Mouse (Mus musculus) heart, embryonic 10.5 days (tissue): Measurements from ENCODE around the gene Slc2a1. TPM values are rescaled to one million over a fixed set of nuclear protein-coding genes. Genes with fewer than 3 reads are reported as not detected.
A peak's percentile ranks its signal among the peaks of the same experiment; 100 is the strongest.

Source experiments
- DNase-seq: peaks from one replicate; pipeline ENCODE4 v3.0.0-alpha.2; 2017; ENCODE audit warnings: low spot score
- H3K27ac ChIP-seq: fragments of 300-500 bp; sonication (generic); 2 replicates; pipeline ENCODE4 v1.5.1; 2016; ENCODE audit warnings: mild to moderate bottlenecking
- H3K27me3 ChIP-seq: fragments of 300-500 bp; sonication (generic); 2 replicates; pipeline ENCODE4 v1.6.1; 2016; ENCODE audit warnings: mild to moderate bottlenecking; ENCODE audit not compliant: poor library complexity, insufficient read depth, severe bottlenecking
- H3K36me3 ChIP-seq: fragments of 300-500 bp; sonication (generic); 2 replicates; pipeline ENCODE4 v1.6.1; 2016; ENCODE audit warnings: mild to moderate bottlenecking, moderate library complexity
- H3K4me1 ChIP-seq: fragments of 300-500 bp; sonication (generic); 2 replicates; pipeline ENCODE4 v1.6.1; 2016; ENCODE audit warnings: mild to moderate bottlenecking
- H3K4me3 ChIP-seq: fragments of 300-500 bp; sonication (generic); 2 replicates; pipeline ENCODE4 v1.5.1; 2016; ENCODE audit warnings: mild to moderate bottlenecking, moderate library complexity
- H3K9me3 ChIP-seq: fragments of 300-500 bp; sonication (generic); 2 replicates; pipeline ENCODE4 v1.6.1; 2016; ENCODE audit warnings: mild to moderate bottlenecking, moderate library complexity
- WGBS: fragments of 180-500 bp; shearing (Covaris S2); methylation state at CpG from one replicate; pipeline ENCODE4 v1.1.7; 2016; 5-methylcytosine and 5-hydroxymethylcytosine counted together
- polyA plus RNA-seq: library from polyadenylated mRNA; unstranded; fragments of >200 nt; fragmentation: Nextera tagmentation; extraction: Ambion mirVana; gene quantifications from 2 replicates; pipeline ENCODE4 v1.2.1, GENCODE M21; 2016

Gene Slc2a1
- polyA plus RNA-seq: 549 and 607 TPM in 2 replicates

DNA sequence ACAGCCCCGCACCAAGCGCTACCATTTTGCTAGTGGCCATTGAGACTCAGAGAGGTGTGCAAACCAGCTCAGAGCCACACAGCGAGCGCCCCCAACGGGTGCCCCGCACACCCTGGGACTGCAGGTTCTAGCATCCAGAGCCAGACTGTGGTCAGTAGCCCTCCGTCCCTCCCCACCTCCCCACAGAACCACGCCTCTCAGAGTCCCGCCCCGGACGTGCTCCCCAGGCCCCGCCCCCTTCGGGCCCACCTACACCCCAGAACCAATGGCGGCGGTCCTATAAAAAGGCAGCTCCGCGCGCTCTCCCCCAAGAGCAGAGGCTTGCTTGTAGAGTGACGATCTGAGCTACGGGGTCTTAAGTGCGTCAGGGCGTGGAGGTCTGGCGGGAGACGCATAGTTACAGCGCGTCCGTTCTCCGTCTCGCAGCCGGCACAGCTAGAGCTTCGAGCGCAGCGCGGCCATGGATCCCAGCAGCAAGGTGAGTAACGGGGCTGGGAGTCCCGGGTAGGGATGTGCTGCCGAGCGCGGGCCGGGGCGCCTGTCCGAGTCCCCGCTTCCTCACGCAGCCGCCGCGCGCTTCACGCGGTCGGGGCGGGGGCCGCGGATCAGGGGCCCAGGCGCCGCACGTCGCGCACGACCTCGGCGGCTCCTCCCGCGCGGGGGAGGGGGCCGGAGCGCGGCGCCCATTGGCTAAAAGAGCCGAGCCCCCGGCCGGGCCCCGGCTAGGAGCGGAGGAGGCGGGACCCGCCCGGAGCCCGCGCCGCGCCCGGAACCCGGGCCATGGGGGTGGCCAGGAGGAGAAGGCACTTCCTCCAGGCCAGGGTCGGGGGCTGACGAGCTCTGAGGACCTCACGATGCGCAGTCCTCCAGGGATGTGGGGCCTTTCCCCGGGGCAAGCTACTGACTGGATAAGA is at the start of gene Slc2a1:
Gene Slc2a1 (plus strand): TSS at position 217 of the 914 bp plus-strand sequence.
- under 1% methylated on average over 87 of the region's 88 CpGs for WGBS
- Histone ChIP-seq H3K4me3 (peak within 1 kb of the TSS; percentile 90), H3K9me3 (no peaks in the 10 kb centered on the region), H3K27me3 (no peaks in the 10 kb centered on the region), H3K36me3 (peaks cover 30% of the 10 kb centered on the region), H3K27ac (peak within 1 kb of the TSS; percentile 98), H3K4me1 (peaks cover 71% of the 10 kb centered on the region)
- peak; percentile 100 for DNase-seq

DNA sequence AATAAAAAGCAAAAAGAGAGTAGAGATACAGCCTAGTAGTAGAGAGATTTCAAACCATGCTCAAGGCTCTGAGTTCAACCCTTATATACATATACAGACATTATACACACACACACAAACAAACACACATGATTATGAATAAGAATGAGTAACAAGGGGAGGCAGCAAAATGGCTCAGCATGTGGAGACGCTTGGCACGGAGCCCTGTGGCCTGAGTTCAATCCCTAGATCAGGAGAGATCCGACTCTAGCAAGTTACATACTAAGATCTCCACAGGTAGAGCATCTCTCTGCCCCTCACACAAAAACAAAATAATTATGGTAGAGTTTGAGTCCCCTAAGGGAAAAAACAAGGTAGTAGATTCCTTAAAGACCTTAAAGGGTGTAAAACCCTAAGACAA is 41.7 kb upstream of the Slc2a1 start:
- Histone ChIP-seq H3K4me1 (peaks cover 53% of the 10 kb centered on the region), H3K27me3 (no peaks in the 10 kb centered on the region), H3K36me3 (no peaks in the 10 kb centered on the region), H3K27ac (peak overlapping the region; percentile 69; the same call in 1 of the 2 replicates), H3K9me3 (no peaks in the 10 kb centered on the region), H3K4me3 (no peak overlapping the region)
- DNase-seq: no peak
- WGBS: 86% methylated on average over 3 of the region's 3 CpGs

DNA sequence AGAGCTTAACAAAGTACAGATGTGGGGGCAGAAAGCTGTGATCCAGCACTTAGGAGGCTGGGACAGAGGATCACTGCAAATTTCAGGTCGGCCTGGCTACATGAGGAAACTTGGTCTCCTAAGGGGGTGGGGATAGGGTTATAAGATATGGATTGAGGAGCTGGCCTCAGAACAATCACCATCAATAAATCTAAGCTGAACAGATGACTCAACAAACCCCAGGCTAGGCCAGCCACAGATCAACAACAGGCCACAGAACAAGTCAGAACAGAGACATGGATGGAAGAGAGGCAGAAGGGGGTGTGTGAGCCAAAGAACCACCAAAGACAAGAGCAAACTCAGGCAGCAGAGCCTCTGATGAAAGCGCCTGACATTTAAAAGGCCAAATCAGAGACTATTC is 41.3 kb upstream of the Slc2a1 start:
- no peaks in the 10 kb centered on the region for H3K36me3 ChIP-seq
- H3K4me1 ChIP-seq: peaks cover 57% of the 10 kb centered on the region
- H3K27me3 ChIP-seq: 0 out of 2 replicates have a peak, but pooled peaks cover 3% of the 10 kb centered on the region
- H3K27ac ChIP-seq: peak overlapping the region; percentile 69
- DNase-seq: no peak
- WGBS: 70% methylated on average over 2 of the region's 2 CpGs
- no peaks in the 10 kb centered on the region for H3K9me3 ChIP-seq
- H3K4me3 ChIP-seq: no peak overlapping the region

DNA sequence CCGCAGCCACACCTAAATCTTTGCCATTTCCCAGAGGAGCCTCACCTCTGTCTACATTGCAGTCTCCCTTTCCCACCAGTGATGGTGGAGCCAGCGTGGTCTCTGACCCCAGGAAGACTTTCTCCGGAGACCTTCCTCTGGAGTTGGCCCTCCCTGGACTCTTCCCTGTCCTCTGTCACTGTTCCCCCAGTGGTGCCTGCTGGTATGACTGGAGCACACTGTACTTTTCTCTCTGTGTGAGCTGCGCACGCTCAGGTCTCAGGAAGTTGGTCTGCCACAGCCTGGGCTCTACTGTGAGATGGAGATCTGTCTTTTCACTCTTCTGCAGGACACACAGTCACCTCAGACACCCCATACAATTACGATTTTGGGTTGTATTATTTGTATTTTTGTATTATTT is 39.6 kb upstream of the Slc2a1 start:
- H3K4me3 ChIP-seq: no peak overlapping the region
- H3K36me3 ChIP-seq: no peaks in the 10 kb centered on the region
- H3K4me1 ChIP-seq: peaks cover 65% of the 10 kb centered on the region
- DNase-seq: peak; percentile 83
- no peaks in the 10 kb centered on the region for H3K9me3 ChIP-seq
- H3K27me3 ChIP-seq: peaks cover 9% of the 10 kb centered on the region; the same call in 1 of the 2 replicates
- WGBS: 56% methylated on average over 6 of the region's 6 CpGs
- peak overlapping the region; percentile 69 for H3K27ac ChIP-seq

DNA sequence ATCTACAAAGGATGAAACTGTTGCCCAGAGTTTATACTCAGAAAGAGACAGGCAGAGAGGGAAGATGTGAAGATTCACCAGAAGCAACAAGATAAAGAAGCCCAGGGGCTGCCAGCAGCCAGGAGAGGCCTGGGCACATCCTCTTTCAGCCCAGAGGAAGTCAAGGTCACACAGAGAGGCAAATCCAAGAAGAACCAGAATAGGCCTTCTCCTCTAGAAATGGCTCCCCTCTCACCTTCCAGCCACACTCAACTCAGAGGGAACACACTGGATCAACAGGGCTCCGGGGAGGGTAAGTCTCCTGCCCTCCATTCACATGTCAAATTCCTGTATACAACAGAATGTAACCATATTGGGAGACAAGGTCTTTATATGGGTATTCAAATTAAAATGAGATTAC is 38.3 kb upstream of the Slc2a1 start:
- peak overlapping the region; percentile 91 for H3K27ac ChIP-seq
- no peak overlapping the region for H3K4me3 ChIP-seq
- no peak for DNase-seq
- H3K27me3 ChIP-seq: peaks cover 9% of the 10 kb centered on the region; the same call in 1 of the 2 replicates
- no peaks in the 10 kb centered on the region for H3K9me3 ChIP-seq
- peaks cover 77% of the 10 kb centered on the region for H3K4me1 ChIP-seq
- H3K36me3 ChIP-seq: no peaks in the 10 kb centered on the region
- WGBS: 73% methylated on average over 1 of the region's 1 CpGs

DNA sequence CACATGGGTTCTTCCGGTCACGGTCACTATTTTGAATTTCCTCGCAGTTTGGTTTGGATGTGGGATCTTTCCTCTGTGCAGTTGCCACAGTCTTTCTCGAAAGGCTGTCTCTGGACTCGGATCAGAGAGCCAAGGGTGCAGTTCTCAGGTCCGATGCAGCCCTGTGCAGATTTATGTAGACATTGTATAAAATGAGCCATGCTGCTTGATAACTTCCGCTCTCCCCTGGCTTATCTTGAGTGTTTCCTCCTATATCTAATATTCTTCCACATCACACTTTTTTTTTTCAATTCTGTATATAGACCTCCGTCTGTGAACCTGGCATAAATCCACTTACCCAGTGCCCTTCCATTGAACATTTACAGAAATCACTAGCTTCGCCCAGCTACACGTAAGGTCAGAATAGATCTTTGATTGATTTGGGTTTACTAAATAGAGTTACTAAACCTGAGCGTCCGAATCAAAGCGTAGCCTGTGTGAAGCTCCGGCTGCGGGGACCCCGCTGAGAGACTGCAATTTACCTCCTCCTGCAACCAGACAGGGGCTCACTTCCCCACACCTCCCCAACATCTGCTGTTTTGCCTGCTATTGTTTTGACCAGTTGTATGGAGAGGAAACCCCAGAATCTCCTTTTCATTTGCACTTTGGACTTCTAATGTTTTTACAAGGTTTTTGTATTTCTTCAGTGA is 37.4 kb upstream of the Slc2a1 start:
- no peak for DNase-seq
- H3K27me3 ChIP-seq: peaks cover 9% of the 10 kb centered on the region; the same call in 1 of the 2 replicates
- H3K9me3 ChIP-seq: no peaks in the 10 kb centered on the region
- 40% methylated on average over 16 of the region's 16 CpGs for WGBS
- H3K4me3 ChIP-seq: peak overlapping the region; percentile 44; the same call in 1 of the 2 replicates
- no peaks in the 10 kb centered on the region for H3K36me3 ChIP-seq
- H3K27ac ChIP-seq: peak overlapping the region; percentile 91
- H3K4me1 ChIP-seq: peaks cover 87% of the 10 kb centered on the region

DNA sequence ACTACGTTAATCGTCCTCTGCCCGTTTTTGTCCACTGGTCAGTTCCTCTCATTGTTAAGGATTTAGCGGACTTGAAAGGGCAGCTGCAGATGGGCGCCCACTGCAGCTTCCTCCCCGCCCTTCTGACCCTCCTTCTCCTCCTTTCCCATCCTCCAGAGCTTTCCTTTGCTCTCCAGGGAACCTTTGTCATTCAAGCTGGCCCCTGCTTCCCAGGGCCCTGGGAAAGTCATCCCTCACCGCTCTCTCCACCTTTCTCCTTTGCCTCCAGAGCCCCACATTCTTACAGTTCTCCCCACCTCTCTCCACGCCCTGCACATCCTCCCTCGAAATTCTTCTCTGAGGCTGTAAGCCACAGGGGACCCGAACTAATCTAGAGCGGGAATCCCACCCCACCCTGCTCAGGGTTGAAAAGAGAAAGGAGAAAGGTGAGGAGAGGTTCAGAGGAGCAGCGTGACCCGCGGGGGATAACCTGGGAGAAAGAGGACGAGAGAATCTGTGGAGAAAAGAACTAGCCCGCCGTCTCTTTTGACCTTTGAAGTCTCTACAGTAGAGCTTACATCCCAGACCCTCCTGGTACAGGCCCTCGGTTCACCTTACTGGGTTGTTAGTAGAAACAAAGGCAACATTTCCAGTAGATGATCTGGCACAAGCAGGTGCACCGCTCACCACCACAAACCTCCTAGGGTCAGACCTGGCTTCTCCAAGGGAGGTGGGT is 36.7 kb upstream of the Slc2a1 start:
- peaks cover 9% of the 10 kb centered on the region; the same call in 1 of the 2 replicates for H3K27me3 ChIP-seq
- H3K36me3 ChIP-seq: no peaks in the 10 kb centered on the region
- peak overlapping the region; percentile 44 for H3K4me3 ChIP-seq
- H3K27ac ChIP-seq: peak overlapping the region; percentile 91
- H3K9me3 ChIP-seq: no peaks in the 10 kb centered on the region
- 10% methylated on average over 19 of the region's 19 CpGs for WGBS
- peaks cover 93% of the 10 kb centered on the region for H3K4me1 ChIP-seq
- no peak for DNase-seq

DNA sequence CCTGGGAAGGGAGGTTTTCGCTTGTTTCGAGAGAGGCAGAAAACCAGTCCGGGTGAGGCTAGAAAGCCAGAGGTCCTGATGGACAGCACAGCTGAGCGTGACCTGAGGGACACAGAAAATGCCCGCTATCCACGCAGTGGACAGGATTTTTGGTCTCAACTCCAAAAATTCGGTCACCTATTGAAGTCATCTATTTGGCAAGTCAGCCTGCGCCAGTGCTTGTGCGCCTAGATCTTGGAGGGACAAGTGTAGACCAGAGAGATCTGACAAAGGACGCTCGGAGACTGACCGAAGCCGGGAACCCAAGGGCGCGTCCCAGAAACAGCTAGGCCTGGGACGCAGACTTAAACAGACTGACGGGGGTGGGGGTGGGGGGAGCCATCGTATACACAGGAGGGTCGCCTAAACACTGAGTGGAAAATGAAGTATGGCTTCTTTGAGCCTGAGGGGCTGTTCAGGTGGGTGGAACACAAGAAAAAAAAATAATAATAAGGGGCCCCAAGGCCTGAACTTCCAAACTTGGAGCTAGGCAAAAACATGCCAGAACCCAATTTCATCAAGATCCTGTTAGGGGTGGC is 36.1 kb upstream of the Slc2a1 start:
- peak overlapping the region; percentile 91 for H3K27ac ChIP-seq
- peak overlapping the region; percentile 44 for H3K4me3 ChIP-seq
- no peaks in the 10 kb centered on the region for H3K9me3 ChIP-seq
- peaks cover 94% of the 10 kb centered on the region for H3K4me1 ChIP-seq
- no peaks in the 10 kb centered on the region for H3K36me3 ChIP-seq
- DNase-seq: no peak
- peaks cover 9% of the 10 kb centered on the region; the same call in 1 of the 2 replicates for H3K27me3 ChIP-seq
- 21% methylated on average over 19 of the region's 19 CpGs for WGBS

DNA sequence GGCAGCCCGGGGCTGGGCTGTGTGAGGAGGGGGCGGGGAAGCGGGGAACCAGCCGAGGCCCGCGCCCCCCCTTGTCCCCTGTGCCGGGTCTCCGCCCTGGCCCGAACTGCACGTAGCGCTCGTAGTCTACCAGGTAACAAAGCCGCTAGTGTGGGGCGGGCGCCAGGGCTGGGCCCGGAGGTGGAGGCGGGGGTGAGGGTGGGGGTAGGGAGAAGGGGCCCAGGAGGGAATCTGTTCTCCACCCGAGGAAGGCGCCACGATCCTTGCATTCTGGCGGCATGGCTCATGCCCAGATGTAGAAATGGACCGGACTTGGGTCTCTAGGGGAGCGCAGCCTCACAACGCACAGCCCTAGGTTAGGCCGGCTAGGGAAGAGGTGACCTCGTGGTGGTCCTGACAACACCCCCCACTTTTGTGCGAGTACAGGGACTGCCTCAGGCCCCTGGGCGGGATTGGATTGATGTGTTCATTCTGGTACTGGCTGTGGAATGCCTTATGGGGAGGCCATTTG is 35.5 kb upstream of the Slc2a1 start:
- peak; percentile 81 for DNase-seq
- 10% methylated on average over 28 of the region's 28 CpGs for WGBS
- Histone ChIP-seq H3K4me1 (peaks cover 92% of the 10 kb centered on the region), H3K4me3 (peak overlapping the region; percentile 44), H3K36me3 (no peaks in the 10 kb centered on the region), H3K27me3 (peaks cover 9% of the 10 kb centered on the region; the same call in 1 of the 2 replicates), H3K9me3 (no peaks in the 10 kb centered on the region), H3K27ac (peak overlapping the region; percentile 91)

DNA sequence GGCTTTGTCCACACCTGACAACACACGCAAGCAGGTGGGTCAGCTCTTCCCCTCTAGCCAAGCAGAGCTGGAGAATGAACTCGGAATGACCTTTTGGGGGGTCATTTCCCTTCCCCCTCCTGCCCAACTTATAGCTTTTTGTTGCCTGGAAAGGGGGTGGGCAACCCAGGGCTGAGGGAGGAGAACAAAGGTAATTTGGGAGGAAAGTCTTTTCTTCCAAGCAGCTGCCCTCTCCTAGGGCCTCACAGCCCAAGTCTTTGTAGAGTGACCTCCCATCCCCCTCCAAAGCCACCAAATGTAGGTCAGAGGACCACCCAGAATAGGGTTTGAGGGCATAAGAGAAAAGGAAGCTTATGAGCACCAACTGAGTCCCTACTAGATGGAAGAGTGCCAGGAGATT is 34.9 kb upstream of the Slc2a1 start:
- H3K4me3 ChIP-seq: no peak overlapping the region
- H3K36me3 ChIP-seq: no peaks in the 10 kb centered on the region
- H3K9me3 ChIP-seq: no peaks in the 10 kb centered on the region
- H3K27ac ChIP-seq: peak overlapping the region; percentile 91
- 50% methylated on average over 2 of the region's 2 CpGs for WGBS
- H3K27me3 ChIP-seq: peaks cover 9% of the 10 kb centered on the region; the same call in 1 of the 2 replicates
- H3K4me1 ChIP-seq: peaks cover 86% of the 10 kb centered on the region
- DNase-seq: no peak

DNA sequence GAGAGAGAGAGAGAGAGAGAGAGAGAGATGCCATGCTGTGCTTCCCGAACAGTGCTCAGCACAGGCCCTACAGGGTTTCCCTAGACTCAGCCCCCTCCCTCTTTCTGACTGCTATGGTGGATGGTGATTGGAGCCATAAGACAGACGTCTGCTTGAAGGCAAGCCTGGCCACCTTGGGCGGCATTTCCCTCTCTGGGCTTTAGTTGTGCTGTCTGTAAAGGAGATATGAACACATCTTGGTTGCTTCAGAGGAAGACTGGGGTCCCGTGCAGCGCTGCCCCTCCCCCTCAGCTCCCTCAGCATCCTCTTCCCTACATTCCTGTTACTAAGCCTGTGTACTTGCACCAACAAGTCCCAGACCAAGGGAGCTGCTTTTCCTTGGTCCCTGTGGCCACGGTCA is 33.9 kb upstream of the Slc2a1 start:
- Histone ChIP-seq H3K4me3 (no peak overlapping the region), H3K9me3 (no peaks in the 10 kb centered on the region), H3K27ac (peak overlapping the region; percentile 91), H3K27me3 (peaks cover 9% of the 10 kb centered on the region; the same call in 1 of the 2 replicates), H3K36me3 (no peaks in the 10 kb centered on the region), H3K4me1 (peaks cover 81% of the 10 kb centered on the region)
- 21% methylated on average over 6 of the region's 6 CpGs for WGBS
- no peak for DNase-seq

DNA sequence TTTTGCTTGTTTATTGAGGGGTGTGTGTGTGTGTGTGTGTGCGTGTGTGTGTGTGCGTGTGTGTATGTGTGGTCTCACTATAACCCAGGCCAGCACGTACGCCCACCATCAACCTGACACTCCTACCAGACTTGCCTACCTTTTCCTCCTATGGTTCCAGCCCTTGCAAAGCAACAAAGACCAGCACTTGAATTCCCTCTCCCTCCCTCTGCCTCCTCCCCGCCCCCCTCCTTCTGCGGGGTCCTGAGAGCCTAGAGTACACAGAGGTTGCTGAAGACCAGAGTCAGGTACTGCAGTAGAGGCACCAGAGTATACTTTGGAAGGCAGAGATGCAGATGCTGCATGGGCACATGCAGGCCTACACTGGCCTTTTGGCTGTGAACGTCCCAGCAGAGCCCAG is 33.2 kb upstream of the Slc2a1 start:
- Histone ChIP-seq H3K4me1 (peaks cover 74% of the 10 kb centered on the region), H3K27me3 (peaks cover 9% of the 10 kb centered on the region; the same call in 1 of the 2 replicates), H3K27ac (peak overlapping the region; percentile 91), H3K36me3 (no peaks in the 10 kb centered on the region), H3K9me3 (no peaks in the 10 kb centered on the region), H3K4me3 (no peak overlapping the region)
- no peak for DNase-seq
- 59% methylated on average over 7 of the region's 7 CpGs for WGBS
